8 mouse cellular contexts compared by ENCODE assay signal in the genomic region with DNA sequence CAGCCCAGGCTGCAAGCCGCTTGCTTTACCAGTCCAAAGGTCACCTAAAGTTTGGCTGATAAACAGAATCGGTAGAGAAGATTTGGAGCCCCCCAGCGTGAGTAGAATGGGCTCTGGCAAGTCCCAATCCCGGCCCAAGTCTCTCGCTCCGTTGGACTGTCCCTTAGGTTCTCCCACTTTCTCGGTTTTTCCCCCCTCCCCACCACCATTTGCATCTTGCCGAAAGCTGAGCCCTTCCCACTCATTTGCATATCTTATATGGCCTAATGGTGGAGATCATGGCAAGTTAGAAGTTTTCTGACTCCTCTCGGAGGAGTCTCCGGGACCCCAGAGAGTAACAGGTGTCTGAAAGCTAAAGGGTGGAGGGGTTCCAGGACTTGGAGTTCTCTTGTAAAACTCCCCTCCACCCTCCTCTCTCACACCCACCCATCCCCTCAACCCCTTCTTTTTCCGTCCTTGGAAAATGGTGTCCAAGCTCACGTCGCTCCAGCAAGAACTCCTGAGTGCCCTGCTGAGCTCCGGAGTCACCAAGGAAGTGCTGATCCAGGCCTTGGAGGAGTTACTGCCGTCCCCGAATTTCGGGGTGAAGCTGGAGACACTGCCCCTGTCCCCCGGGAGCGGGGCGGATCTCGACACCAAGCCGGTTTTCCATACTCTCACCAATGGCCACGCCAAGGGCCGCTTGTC. TPM values are rescaled to one million over a fixed set of nuclear protein-coding genes. Genes with fewer than 3 reads are reported as not detected.
DNase-seq lines count a peak whose midpoint lies in the region; ATAC-seq lines count a peak whose summit lies in the region.

No protein-coding gene starts in this region.

- intact Hi-C loops in heart, postnatal 36 days (cut with DNase I) = no loop called here

- H3K4me2 ChIP-seq in heart, embryonic 11.5 days = peak overlapping the region; percentile 53
- peak overlapping the region; percentile 32; the same call in 1 of the 2 replicates for H3K4me2 ChIP-seq in embryonic facial prominence, embryonic 13.5 days
- 0 out of 2 replicates have a peak overlapping the region, but pooled peaks have one; percentile 7 for H3K4me2 ChIP-seq in limb, embryonic 11.5 days (ENCODE audit: low read depth, severe bottlenecking)
- H3K4me2 ChIP-seq in midbrain, embryonic 14.5 days (ENCODE audit: low read length) = no peak overlapping the region

- H3K27ac ChIP-seq in heart, embryonic 11.5 days (ENCODE audit: low read depth, low read length) = no peak overlapping the region
- no peak overlapping the region for H3K27ac ChIP-seq in embryonic facial prominence, embryonic 13.5 days
- no peak overlapping the region for H3K27ac ChIP-seq in limb, embryonic 11.5 days (replicated peaks; ENCODE audit: low read depth, low read length)
- H3K27ac ChIP-seq in midbrain, embryonic 14.5 days (replicated peaks; ENCODE audit: low read depth, low read length) = no peak overlapping the region

- H3K9me3 ChIP-seq in heart, embryonic 11.5 days (replicated peaks; ENCODE audit: control insufficient read depth, low read length) = no peaks in the 10 kb centered on the region
- no peaks in the 10 kb centered on the region for H3K9me3 ChIP-seq in embryonic facial prominence, embryonic 13.5 days
- no peaks in the 10 kb centered on the region for H3K9me3 ChIP-seq in limb, embryonic 11.5 days (ENCODE audit: control insufficient read depth, low read length)
- no peaks in the 10 kb centered on the region for H3K9me3 ChIP-seq in midbrain, embryonic 14.5 days (ENCODE audit: control insufficient read depth, low read length)

- H3K9ac ChIP-seq in heart, embryonic 11.5 days (ENCODE audit: low read depth, low read length) = no peak overlapping the region
- no peak overlapping the region for H3K9ac ChIP-seq in embryonic facial prominence, embryonic 13.5 days
- no peak overlapping the region for H3K9ac ChIP-seq in limb, embryonic 11.5 days (ENCODE audit: low read length)
- H3K9ac ChIP-seq in midbrain, embryonic 14.5 days (replicated peaks; ENCODE audit: low read length) = no peak overlapping the region

- no peaks in the 10 kb centered on the region for H3K36me3 ChIP-seq in heart, embryonic 11.5 days (ENCODE audit: control insufficient read depth, insufficient read depth, low read length)
- H3K36me3 ChIP-seq in embryonic facial prominence, embryonic 13.5 days = no peaks in the 10 kb centered on the region
- H3K36me3 ChIP-seq in limb, embryonic 11.5 days (ENCODE audit: control insufficient read depth, insufficient read depth, low read length) = peaks cover 2% of the 10 kb centered on the region; the same call in 1 of the 2 replicates
- no peaks in the 10 kb centered on the region for H3K36me3 ChIP-seq in midbrain, embryonic 14.5 days (ENCODE audit: control insufficient read depth, insufficient read depth, low read length)

- peaks cover 63% of the 10 kb centered on the region for H3K27me3 ChIP-seq in heart, embryonic 11.5 days (ENCODE audit: control insufficient read depth, insufficient read depth, low read length)
- H3K27me3 ChIP-seq in embryonic facial prominence, embryonic 13.5 days = peaks cover 81% of the 10 kb centered on the region
- H3K27me3 ChIP-seq in limb, embryonic 11.5 days (ENCODE audit: control insufficient read depth, insufficient read depth, low read length) = peaks cover 52% of the 10 kb centered on the region
- H3K27me3 ChIP-seq in midbrain, embryonic 14.5 days (ENCODE audit: control insufficient read depth, insufficient read depth, low read length) = peaks cover 64% of the 10 kb centered on the region

- DNase-seq in heart, postnatal 36 days = no peak
- DNase-seq in limb, embryonic 11.5 days (ENCODE audit: low spot score) = peak; percentile 56
- DNase-seq in midbrain, embryonic 14.5 days = peak; percentile 5
- no peak for DNase-seq in left cerebral cortex, adult 11 months (ENCODE audit: low spot score)
- no peak for DNase-seq in adrenal gland, adult 18-20 months (ENCODE audit: low spot score in 2 of 2)

- WGBS in heart, embryonic 11.5 days (ENCODE audit: insufficient replicate concordance) = under 1% methylated on average over 24 of the region's 24 CpGs
- under 1% methylated on average over 24 of the region's 24 CpGs for WGBS in embryonic facial prominence, embryonic 13.5 days
- WGBS in limb, embryonic 11.5 days = 1% methylated on average over 24 of the region's 24 CpGs
- WGBS in midbrain, embryonic 14.5 days = 1% methylated on average over 24 of the region's 24 CpGs

- peaks cover 23% of the 10 kb centered on the region for H3K4me1 ChIP-seq in heart, embryonic 11.5 days (ENCODE audit: control insufficient read depth, insufficient read depth, low read length)
- peaks cover 32% of the 10 kb centered on the region for H3K4me1 ChIP-seq in embryonic facial prominence, embryonic 13.5 days
- H3K4me1 ChIP-seq in limb, embryonic 11.5 days (ENCODE audit: control insufficient read depth, insufficient read depth, low read length) = peaks cover 24% of the 10 kb centered on the region
- no peaks in the 10 kb centered on the region for H3K4me1 ChIP-seq in midbrain, embryonic 14.5 days (ENCODE audit: control insufficient read depth, insufficient read depth, low read length)

- ATAC-seq in heart, embryonic 11.5 days (replicated peaks; ENCODE audit: insufficient number of reproducible peaks, low FRiP score, low TSS enrichment) = no peak
- no peak for ATAC-seq in embryonic facial prominence, embryonic 13.5 days (ENCODE audit: insufficient number of reproducible peaks, insufficient read depth, low FRiP score, low TSS enrichment, low read depth)
- no peak for ATAC-seq in limb, embryonic 11.5 days (ENCODE audit: insufficient number of reproducible peaks, low FRiP score, low TSS enrichment, low read depth)
- no peak for ATAC-seq in midbrain, embryonic 14.5 days (ENCODE audit: low FRiP score, low TSS enrichment)
- no peak for ATAC-seq in frontal cortex, adult (ENCODE audit: low TSS enrichment)

- peak overlapping the region; percentile 35 for H3K4me3 ChIP-seq in heart, embryonic 11.5 days (ENCODE audit: low read depth, low read length)
- H3K4me3 ChIP-seq in embryonic facial prominence, embryonic 13.5 days = peak overlapping the region; percentile 14; the same call in 1 of the 2 replicates
- H3K4me3 ChIP-seq in limb, embryonic 11.5 days (ENCODE audit: low read depth, low read length) = peak overlapping the region; percentile 14; the same call in 1 of the 2 replicates
- no peak overlapping the region for H3K4me3 ChIP-seq in midbrain, embryonic 14.5 days (replicated peaks; ENCODE audit: low read depth, low read length)

RNA-seq across cellular contexts. Expression of gene Hnf1b, which starts 0.9 kb away (rescaled TPM):
- polyA plus RNA-seq in heart, embryonic 11.5 days (2014; fragmentation: Nextera tagmentation; extraction: Ambion mirVana) = 0.30 TPM in 1 of 2 replicates, not detected in the other
- total RNA-seq in heart, postnatal 36 days (2021) = not detected
- 0.12 TPM in 1 of 2 replicates, not detected in the other for polyA plus RNA-seq in embryonic facial prominence, embryonic 13.5 days (2015; fragmentation: Nextera tagmentation; extraction: Ambion mirVana)
- polyA plus RNA-seq in limb, embryonic 11.5 days (2014; fragmentation: Nextera tagmentation; extraction: Ambion mirVana) = 0.25 TPM in 1 of 2 replicates, not detected in the other
- 0.12 TPM in 2 replicates for polyA plus RNA-seq in midbrain, embryonic 14.5 days (2014; fragmentation: Nextera tagmentation; extraction: Ambion mirVana)
- under 1 TPM in 1 of 2 experiments, not detected in 1; 0.17 TPM for total RNA-seq in adrenal gland, adult 18-20 months (2021)

Comparison
In these comparisons a context has a peak if more than half of its experiments do, and no peak if none do; other contexts are left out.
1. DNase-seq: peak in limb, embryonic 11.5 days (single experiment) and midbrain, embryonic 14.5 days (single experiment); none in heart, postnatal 36 days (0 of 2), left cerebral cortex, adult 11 months (single experiment) and adrenal gland, adult 18-20 months (0 of 2).